Mouse (Mus musculus) testis, adult 2 months (tissue): Measurements from ENCODE around the gene 5730596B20Rik. TPM values are rescaled to one million over a fixed set of nuclear protein-coding genes. Genes with fewer than 3 reads are reported as not detected.

Experiments used
- H3K27ac ChIP-seq: fragments of 200-500 bp; 2 replicates; pipeline ENCODE4 v1.5.1; 2012; ENCODE audit warnings: low read depth, low read length; ENCODE audit not compliant: control insufficient read depth, insufficient read depth
- H3K27me3 ChIP-seq: fragments of 200-500 bp; 2 replicates; pipeline ENCODE4 v1.6.1; 2012; ENCODE audit warnings: mild to moderate bottlenecking, low read length, moderate library complexity; ENCODE audit not compliant: control insufficient read depth, insufficient read depth
- H3K36me3 ChIP-seq: fragments of 200-500 bp; 2 replicates; pipeline ENCODE4 v1.6.1; 2012; ENCODE audit warnings: mild to moderate bottlenecking, low read length; ENCODE audit not compliant: control insufficient read depth, insufficient read depth
- H3K4me1 ChIP-seq: fragments of 200-500 bp; 2 replicates; pipeline ENCODE4 v1.6.1; 2012; ENCODE audit warnings: low read length; ENCODE audit not compliant: control insufficient read depth, insufficient read depth
- H3K4me3 ChIP-seq: fragments of 200-500 bp; 2 replicates; pipeline ENCODE4 v1.5.1; 2012; ENCODE audit warnings: low read depth, mild to moderate bottlenecking, low read length, moderate library complexity, mixed read lengths; ENCODE audit not compliant: control insufficient read depth
- CTCF ChIP-seq: fragments of 200-500 bp; IDR thresholded peaks from 2 replicates; pipeline ENCODE4 v1.5.1; 2012; ENCODE audit warnings: low read depth, mild to moderate bottlenecking, inconsistent platforms, low read length, moderate library complexity; ENCODE audit not compliant: control insufficient read depth, insufficient read depth, insufficient replicate concordance
- POLR2A ChIP-seq: fragments of 200-500 bp; IDR thresholded peaks from 2 replicates; pipeline ENCODE4 v1.6.1; 2012; ENCODE audit warnings: low read depth, mild to moderate bottlenecking, inconsistent platforms, low read length, moderate library complexity; ENCODE audit not compliant: control insufficient read depth
- polyA plus RNA-seq: library from polyadenylated mRNA; depleted of rRNA; stranded (reverse); fragments of >200 nt; gene quantifications from 2 replicates; pipeline ENCODE4 v1.2.3, GENCODE M21; 2012; rRNA removed

5730596B20Rik gene
- polyA plus RNA-seq = not detected in 2 replicates

DNA sequence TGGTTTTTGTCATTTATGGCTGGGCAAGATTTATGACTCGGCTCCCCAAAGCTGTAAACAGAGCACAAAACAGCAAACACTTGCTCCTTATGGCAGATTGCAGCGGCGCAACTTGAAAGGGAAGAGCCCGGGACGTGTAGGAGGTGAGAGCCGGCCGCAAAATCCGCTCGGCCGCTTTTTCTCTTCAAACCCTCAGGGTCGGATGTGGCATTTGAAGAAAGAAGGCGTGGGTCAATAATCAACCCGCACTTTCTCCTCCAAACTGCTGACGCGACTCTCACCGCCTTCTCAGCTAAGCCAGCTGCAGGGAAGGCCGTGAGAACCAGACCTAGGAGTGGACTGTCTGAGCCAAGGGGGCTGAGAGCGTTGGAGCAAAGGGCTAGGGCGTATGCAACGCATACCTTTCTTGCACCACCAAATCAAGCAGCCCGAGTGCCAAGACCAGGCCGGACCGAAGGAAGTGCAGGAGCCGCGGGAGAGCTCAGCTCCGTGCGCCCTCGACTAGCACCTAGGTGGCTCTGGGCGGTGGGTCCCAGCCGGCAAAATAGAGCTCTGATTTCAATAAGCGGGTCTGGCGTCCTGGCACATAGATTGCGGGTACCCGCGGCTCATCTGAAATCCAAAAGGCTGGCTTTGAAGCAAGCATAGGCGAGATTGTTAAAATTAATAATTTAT, at the start of gene 5730596B20Rik:
Gene 5730596B20Rik, plus strand, starts transcription at position 438 of the 675 bp plus-strand sequence.
- Histone ChIP-seq H3K4me3 (no peak within 1 kb of the TSS), H3K36me3 (no peaks in the 10 kb centered on the region), H3K27ac (no peak within 1 kb of the TSS), H3K27me3 (peaks cover 22% of the 10 kb centered on the region), H3K4me1 (peaks cover 17% of the 10 kb centered on the region)
- TF ChIP-seq CTCF (no peak), POLR2A (no peak)

DNA sequence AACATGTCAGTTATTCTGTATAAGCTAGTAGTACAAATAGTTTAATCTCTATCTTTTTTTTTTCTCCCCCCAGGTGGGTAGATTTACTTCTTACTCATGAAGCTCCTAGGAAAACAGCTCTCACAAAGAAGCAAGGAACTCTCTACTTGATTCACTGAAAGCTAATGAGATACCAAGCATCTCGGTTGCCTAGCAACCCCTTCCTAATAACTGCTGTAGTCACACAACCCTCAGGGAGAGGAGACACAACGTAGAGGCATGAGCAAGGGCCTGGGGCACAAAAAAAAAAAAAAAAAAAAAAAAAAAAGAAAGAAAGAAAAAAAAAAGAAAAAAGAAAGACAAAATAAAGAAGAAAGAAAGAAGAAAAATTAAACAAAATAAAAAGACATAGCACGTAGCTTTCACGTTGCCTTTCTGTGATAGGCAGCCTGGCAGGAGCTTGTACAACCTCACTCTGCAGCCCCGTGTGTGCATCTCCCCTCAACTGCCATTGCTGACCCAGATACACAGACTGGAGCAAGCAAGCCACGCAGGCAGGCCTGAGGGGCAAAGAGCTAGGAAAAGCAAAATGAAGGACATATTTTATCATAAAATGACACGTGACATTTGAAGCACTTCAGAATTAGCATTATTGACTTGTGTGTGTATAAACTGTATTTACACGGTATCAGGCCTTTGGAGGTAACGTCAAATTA, 39.3 kb upstream of the 5730596B20Rik start:
- Histone ChIP-seq H3K27me3 (no peaks in the 10 kb centered on the region), H3K4me3 (no peak overlapping the region), H3K36me3 (no peaks in the 10 kb centered on the region), H3K4me1 (peaks cover 2% of the 10 kb centered on the region), H3K27ac (no peak overlapping the region)
- no peak for TF ChIP-seq POLR2A
- no peak for TF ChIP-seq CTCF

DNA sequence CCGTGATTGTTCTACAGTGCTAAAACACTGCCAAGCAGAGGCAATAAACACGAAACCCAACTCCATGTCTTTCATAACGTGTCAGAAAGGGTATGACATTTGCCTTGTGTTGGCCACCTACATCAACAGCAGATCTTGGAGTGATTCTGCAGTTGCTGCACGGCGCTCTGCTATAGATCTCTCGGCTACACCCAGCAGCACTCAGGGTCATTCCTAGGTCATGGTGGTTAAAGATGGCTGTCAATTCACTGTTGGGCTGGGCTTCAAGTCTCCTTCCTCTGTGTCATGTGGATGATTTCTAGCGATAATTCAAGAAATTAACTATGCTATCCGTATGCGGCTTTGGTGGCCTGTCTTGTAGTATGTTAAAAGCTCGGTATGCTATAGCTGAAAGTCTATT, 38.7 kb upstream of the 5730596B20Rik start:
- Histone ChIP-seq H3K27me3 (no peaks in the 10 kb centered on the region), H3K4me3 (no peak overlapping the region), H3K36me3 (no peaks in the 10 kb centered on the region), H3K27ac (no peak overlapping the region), H3K4me1 (peaks cover 2% of the 10 kb centered on the region)
- TF ChIP-seq POLR2A (no peak), CTCF (no peak)

DNA sequence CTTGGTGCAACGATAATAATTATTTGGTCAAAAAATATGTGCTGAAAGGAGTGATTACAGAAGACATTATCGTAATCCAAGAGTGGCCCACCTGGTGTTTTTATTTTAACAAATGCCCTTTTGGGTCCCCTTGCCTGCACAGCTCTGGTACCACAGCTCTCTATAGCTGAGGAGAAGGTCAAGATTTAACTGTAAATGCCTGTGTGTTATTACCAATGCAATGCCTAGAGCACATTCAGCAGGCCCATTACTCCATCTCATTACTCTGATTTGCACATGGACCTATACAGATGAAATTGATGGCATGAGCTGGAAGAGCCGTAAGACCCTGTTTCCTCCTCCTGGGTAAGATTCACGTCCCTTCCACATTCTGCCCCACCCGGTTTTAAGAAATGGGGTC, 38.2 kb upstream of the 5730596B20Rik start:
- Histone ChIP-seq H3K36me3 (no peaks in the 10 kb centered on the region), H3K4me1 (peaks cover 2% of the 10 kb centered on the region), H3K27me3 (no peaks in the 10 kb centered on the region), H3K4me3 (no peak overlapping the region), H3K27ac (no peak overlapping the region)
- TF ChIP-seq POLR2A (no peak), CTCF (no peak)

DNA sequence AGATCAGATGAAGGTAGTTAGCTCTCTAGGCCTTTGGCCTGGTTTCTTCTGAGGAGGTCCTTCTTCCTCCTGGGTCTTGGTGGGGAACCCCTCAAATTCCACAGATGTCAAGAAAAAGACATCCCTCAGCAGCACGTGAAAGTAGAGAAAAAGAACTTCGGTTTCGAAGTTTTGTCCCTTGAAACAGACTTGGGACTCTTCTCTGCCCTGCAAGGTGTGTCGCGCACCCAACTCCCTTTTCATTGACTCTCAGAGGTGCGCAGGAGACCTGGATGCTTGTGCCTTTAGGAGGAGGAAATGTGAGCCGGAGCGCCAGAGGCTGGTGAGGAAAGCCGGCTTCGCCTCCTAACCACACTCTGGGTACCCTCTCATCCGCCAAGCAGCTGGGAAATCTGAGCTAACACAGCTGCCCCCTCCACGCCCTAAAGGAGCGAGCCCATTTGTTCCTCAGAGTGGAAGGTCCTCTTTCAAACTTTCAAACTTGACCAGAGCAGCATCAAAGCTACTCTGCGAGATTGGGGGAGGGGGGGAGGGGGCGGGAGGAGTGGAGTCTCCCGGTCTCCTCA, 26.8 kb upstream of the 5730596B20Rik start:
- TF ChIP-seq POLR2A (no peak), CTCF (no peak)
- Histone ChIP-seq H3K27ac (no peak overlapping the region), H3K4me1 (no peaks in the 10 kb centered on the region), H3K27me3 (no peaks in the 10 kb centered on the region; the same call in 1 of the 2 replicates), H3K4me3 (no peak overlapping the region), H3K36me3 (no peaks in the 10 kb centered on the region)

DNA sequence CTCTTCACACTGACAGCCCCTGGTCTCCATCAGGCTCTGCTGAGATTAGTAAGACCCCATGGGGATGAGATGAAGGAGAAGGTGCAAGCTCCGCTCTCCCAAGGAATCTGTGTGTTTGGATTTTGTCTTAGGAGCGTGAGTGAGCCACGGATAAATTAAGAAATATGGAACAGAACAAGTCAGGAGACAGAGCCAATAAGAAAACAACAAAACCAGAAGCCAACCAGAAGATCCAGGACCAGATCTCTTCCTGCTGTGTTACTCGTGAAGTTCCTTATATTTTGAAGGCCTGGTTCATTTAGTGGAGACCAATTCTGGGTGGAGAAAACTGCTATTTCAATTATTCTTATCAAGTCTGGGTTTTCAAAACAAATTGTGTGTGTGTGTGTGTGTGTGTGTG, 25.7 kb upstream of the 5730596B20Rik start:
- no peak for TF ChIP-seq POLR2A
- TF ChIP-seq CTCF = no peak
- H3K4me1 ChIP-seq = no peaks in the 10 kb centered on the region
- H3K27ac ChIP-seq = no peak overlapping the region
- no peaks in the 10 kb centered on the region for H3K36me3 ChIP-seq
- H3K4me3 ChIP-seq = no peak overlapping the region
- H3K27me3 ChIP-seq = no peaks in the 10 kb centered on the region; the same call in 1 of the 2 replicates

DNA sequence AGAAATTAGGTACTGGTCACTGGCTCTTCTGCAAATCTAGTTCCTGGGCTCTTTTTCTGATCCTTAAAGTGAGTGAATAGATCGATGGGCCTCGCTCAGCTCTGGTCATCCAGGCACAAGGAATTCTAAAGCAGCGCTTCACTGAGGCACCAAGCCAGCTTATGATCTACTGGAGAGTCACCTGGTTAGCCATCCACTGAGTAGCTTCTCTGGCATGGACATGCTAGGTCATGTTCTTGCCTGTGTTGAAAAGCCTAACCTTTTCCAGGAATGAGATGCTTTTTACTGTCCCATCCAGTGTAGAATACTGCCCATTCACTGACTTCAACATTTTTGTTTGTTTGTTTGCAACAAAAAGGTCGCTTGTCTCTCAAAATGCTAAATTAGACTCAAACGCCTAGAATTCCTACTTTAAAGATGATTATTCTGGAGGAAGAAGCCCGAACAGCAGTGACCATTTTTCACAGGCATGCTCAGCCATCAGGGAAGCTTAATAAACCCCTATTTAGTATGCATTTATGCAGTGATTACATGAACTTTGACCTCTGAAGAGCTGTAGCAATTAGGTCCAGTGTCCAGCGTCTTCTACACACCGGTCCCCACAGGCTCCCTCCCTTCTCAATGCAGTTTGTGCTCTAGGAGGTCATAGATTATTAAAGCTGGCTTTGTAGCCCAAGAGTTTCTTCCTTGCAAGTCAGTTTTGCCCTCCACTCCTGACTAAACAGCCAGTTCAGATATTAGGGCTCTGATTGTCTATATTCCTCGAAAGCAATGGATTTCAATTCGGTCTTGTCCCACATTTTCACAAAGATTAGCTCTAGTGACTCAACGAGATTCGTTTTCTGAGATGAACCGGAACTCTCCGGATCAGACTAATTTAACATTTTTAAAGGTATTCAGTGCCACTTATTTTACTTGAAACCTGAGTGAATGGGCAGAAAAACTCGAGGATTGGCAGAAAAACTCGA, 24.8 kb upstream of the 5730596B20Rik start:
- Histone ChIP-seq H3K27ac (no peak overlapping the region), H3K4me1 (peaks cover 1% of the 10 kb centered on the region), H3K36me3 (no peaks in the 10 kb centered on the region), H3K27me3 (no peaks in the 10 kb centered on the region; the same call in 1 of the 2 replicates), H3K4me3 (no peak overlapping the region)
- TF ChIP-seq CTCF = no peak
- TF ChIP-seq POLR2A = no peak
